Mouse (Mus musculus) midbrain, embryonic 16.5 days (tissue): ENCODE results near the gene B3galnt2. TPM values are rescaled to one million over a fixed set of nuclear protein-coding genes. Genes with fewer than 3 reads are reported as not detected.
"Not testable (repeated sequence)": the region's sequence is repeated elsewhere in the genome, so short reads cannot be mapped to it uniquely, and the experiment has no call there.

Experiments used
- ATAC-seq: fragments of 200-750 bp; cut with Nextera tagmentation; 2 replicates; pipeline ENCODE4 v1.8.0; 2017; ENCODE audit warnings: moderate TSS enrichment
- H3K27ac ChIP-seq: fragments of 300-500 bp; sonication (generic); 2 replicates; pipeline ENCODE4 v1.5.1; 2014; ENCODE audit warnings: mild to moderate bottlenecking, low read length, mixed read lengths
- H3K27me3 ChIP-seq: fragments of 300-500 bp; sonication (generic); 2 replicates; pipeline ENCODE4 v1.6.1; 2014; ENCODE audit warnings: low read depth, low read length, mixed read lengths; ENCODE audit not compliant: control insufficient read depth, insufficient read depth
- H3K36me3 ChIP-seq: fragments of 300-500 bp; sonication (generic); 2 replicates; pipeline ENCODE4 v1.6.1; 2014; ENCODE audit warnings: mild to moderate bottlenecking, low read length, moderate library complexity, mixed read lengths; ENCODE audit not compliant: control insufficient read depth, insufficient read depth
- H3K4me1 ChIP-seq: fragments of 300-500 bp; sonication (generic); 2 replicates; pipeline ENCODE4 v1.6.1; 2014; ENCODE audit warnings: mild to moderate bottlenecking, low read length, mixed read lengths; ENCODE audit not compliant: control insufficient read depth, insufficient read depth
- H3K4me2 ChIP-seq: fragments of 300-500 bp; sonication (generic); 2 replicates; pipeline ENCODE4 v1.6.1; 2014; ENCODE audit warnings: mild to moderate bottlenecking, low read length, mixed read lengths
- H3K4me3 ChIP-seq: fragments of 300-500 bp; sonication (generic); 2 replicates; pipeline ENCODE4 v1.5.1; 2014; ENCODE audit warnings: low read depth, mild to moderate bottlenecking, low read length, moderate library complexity, mixed read lengths
- H3K9ac ChIP-seq: fragments of 300-500 bp; sonication (generic); 2 replicates; pipeline ENCODE4 v1.6.1; 2014; ENCODE audit warnings: low read depth, low read length, mixed read lengths
- H3K9me3 ChIP-seq: fragments of 300-500 bp; sonication (generic); replicated peaks from 2 replicates; pipeline ENCODE4 v1.6.1; 2014; ENCODE audit warnings: mild to moderate bottlenecking, low read length, mixed read lengths; ENCODE audit not compliant: control insufficient read depth, poor library complexity, severe bottlenecking
- WGBS: fragments of 180-500 bp; shearing (Covaris S2); extraction: QIAGEN DNeasy Blood & Tissue Kit; methylation state at CpG from one replicate; pipeline ENCODE4 v1.1.7; 2014; 5-methylcytosine and 5-hydroxymethylcytosine counted together
- polyA plus RNA-seq: library from polyadenylated mRNA; unstranded; fragments of >200 nt; fragmentation: Nextera tagmentation; extraction: Ambion mirVana; gene quantifications from 2 replicates; pipeline ENCODE4 v1.2.1, GENCODE M21; 2015

Gene B3galnt2
- polyA plus RNA-seq, 1 experiment from 2014 or later = 18.6 TPM

GRCm38 (mm10) chr13:13965388-13965964 lies 11.2 kb downstream of the B3galnt2 start:
- Histone ChIP-seq H3K4me2 (no peak overlapping the region), H3K4me1 (no peaks in the 10 kb centered on the region), H3K36me3 (peaks cover 5% of the 10 kb centered on the region; the same call in 1 of the 2 replicates), H3K9ac (no peak overlapping the region), H3K4me3 (no peak overlapping the region), H3K9me3 (no peaks in the 10 kb centered on the region), H3K27ac (no peak overlapping the region), H3K27me3 (no peaks in the 10 kb centered on the region)
- ATAC-seq = no peak
- whole genome bisulfite sequencing = 70% methylated on average over 19 of the region's 19 CpGs

- WGBS = 93% methylated on average over 4 of the region's 4 CpGs
These were observed 11.9 kb downstream of the B3galnt2 start for GRCm38 (mm10) chr13:13966172-13966571.

DNA sequence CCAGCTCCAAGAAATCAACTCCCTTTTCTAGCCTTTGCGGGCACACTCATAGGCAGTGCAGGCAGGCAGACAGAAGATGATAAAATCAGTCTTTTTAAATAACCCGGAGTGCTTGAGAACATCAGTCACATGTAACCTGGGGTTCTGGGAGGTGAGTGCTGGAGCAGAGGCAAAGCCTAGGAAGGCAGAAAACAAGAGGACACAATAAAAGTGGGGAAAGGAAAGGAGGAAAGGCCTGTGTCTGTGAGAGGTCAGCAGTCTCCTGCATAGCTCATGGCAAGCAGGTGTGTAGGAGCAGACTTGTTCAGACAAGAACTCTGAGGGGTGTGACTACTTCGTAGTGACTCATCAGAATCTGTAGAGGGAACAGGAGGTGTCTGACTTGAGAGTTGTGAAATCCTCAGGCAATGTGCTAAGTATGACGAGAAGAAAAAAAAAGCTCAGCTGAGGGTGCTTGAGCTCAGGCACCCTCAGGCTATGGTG lies 14.4 kb downstream of the B3galnt2 start:
- Histone ChIP-seq H3K9ac (no peak overlapping the region), H3K4me2 (no peak overlapping the region), H3K9me3 (no peaks in the 10 kb centered on the region), H3K27me3 (no peaks in the 10 kb centered on the region), H3K27ac (no peak overlapping the region), H3K36me3 (peaks cover 5% of the 10 kb centered on the region; the same call in 1 of the 2 replicates), H3K4me3 (no peak overlapping the region), H3K4me1 (no peaks in the 10 kb centered on the region)
- ATAC-seq = no peak
- 90% methylated on average over 4 of the region's 4 CpGs for WGBS

More at GRCm38 (mm10) chr13:13966172-13966571, 11.9 kb downstream of the B3galnt2 start:
- Histone ChIP-seq H3K9me3 (no peaks in the 10 kb centered on the region), H3K27me3 (no peaks in the 10 kb centered on the region), H3K36me3 (peaks cover 5% of the 10 kb centered on the region; the same call in 1 of the 2 replicates), H3K9ac (no peak overlapping the region), H3K4me2 (no peak overlapping the region), H3K27ac (no peak overlapping the region), H3K4me3 (no peak overlapping the region), H3K4me1 (no peaks in the 10 kb centered on the region)
- ATAC-seq = no peak

- Histone ChIP-seq H3K27ac (no peak overlapping the region), H3K4me2 (no peak overlapping the region), H3K4me3 (no peak overlapping the region), H3K27me3 (no peaks in the 10 kb centered on the region), H3K9me3 (no peaks in the 10 kb centered on the region), H3K9ac (no peak overlapping the region), H3K36me3 (peaks cover 5% of the 10 kb centered on the region; the same call in 1 of the 2 replicates), H3K4me1 (no peaks in the 10 kb centered on the region)
- WGBS = 94% methylated on average over 1 of the region's 1 CpGs
- ATAC-seq = no peak
These were observed 15.5 kb downstream of the B3galnt2 start for GRCm38 (mm10) chr13:13969796-13970195.

DNA sequence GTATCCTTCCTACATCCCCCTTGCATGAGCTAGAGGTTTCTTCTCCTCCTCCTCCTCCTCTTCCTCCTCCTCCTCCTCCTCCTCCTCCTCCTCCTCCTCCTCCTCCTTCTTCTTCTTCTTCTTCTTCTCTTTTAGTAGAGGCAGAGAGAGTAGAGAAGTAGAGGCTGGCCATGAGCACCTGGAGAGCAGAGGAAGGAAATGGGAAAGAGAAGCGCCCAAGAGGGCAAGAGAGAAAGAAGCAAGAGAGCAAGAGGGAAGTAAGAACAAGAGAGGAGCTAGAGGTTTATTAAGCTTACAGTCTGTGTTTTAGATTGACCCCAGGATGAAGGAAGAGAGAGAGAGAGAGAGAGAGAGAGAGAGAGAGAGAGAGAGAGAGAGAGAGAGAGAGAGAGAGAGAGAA lies 27.6 kb downstream of the B3galnt2 start:
- H3K9me3 ChIP-seq, ATAC-seq, H3K4me3 ChIP-seq, H3K27ac ChIP-seq, H3K27me3 ChIP-seq, H3K4me1 ChIP-seq, H3K36me3 ChIP-seq, H3K9ac ChIP-seq, H3K4me2 ChIP-seq: not testable (repeated sequence)
- 100% methylated on average over 1 of the region's 1 CpGs for WGBS

DNA sequence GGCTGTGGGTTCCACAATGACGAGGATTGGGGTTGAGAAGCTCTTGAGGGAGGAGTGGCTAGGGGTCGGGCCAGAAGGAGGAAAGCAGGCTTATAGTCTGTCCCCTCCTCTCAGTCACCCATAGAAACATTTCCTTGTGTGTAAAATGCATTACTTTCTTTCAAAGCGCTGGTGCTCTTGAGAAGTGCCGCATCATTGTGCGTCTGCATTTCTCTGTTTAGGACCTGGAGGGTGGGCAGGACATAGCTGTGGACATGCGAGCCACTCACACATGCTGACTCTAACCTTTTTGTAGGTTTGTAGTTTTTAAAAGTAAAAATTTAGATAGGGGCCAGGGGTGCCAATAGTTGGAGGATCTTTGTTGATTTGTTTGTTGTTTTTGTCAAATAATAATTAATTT lies 29.3 kb downstream of the B3galnt2 start:
- no peaks in the 10 kb centered on the region for H3K27me3 ChIP-seq
- H3K9ac ChIP-seq = no peak overlapping the region
- no peak for ATAC-seq
- no peaks in the 10 kb centered on the region for H3K4me1 ChIP-seq
- H3K9me3 ChIP-seq = no peaks in the 10 kb centered on the region
- 87% methylated on average over 6 of the region's 6 CpGs for WGBS
- H3K4me3 ChIP-seq = no peak overlapping the region
- H3K36me3 ChIP-seq = 0 out of 2 replicates have a peak, but pooled peaks cover 4% of the 10 kb centered on the region
- no peak overlapping the region for H3K27ac ChIP-seq
- no peak overlapping the region for H3K4me2 ChIP-seq

DNA sequence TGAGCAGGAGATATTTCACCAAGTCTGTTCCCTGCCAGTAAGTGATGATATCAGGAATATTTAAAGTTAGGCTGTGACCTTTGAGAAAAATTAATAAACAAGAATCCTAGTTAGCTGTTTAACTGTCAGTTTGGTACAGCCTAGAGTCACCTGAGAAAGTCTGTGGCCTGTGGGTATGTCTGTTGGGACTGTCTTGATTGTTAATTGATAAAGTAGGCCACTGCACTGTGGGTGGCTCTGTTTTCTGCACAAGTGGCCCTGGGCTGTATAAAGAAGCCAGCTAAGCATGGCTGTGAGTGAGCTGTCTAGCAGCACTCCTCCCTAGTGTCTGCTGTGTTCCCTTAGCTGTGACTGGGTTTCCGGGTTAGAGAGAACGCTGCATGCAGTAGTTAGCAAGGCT lies 34.9 kb downstream of the B3galnt2 start:
- Histone ChIP-seq H3K9me3 (no peaks in the 10 kb centered on the region), H3K27ac (no peak overlapping the region), H3K4me3 (no peak overlapping the region), H3K9ac (no peak overlapping the region), H3K27me3 (no peaks in the 10 kb centered on the region), H3K36me3 (peaks cover 11% of the 10 kb centered on the region), H3K4me1 (no peaks in the 10 kb centered on the region), H3K4me2 (no peak overlapping the region)
- ATAC-seq = no peak
- 90% methylated on average over 2 of the region's 2 CpGs for WGBS

DNA sequence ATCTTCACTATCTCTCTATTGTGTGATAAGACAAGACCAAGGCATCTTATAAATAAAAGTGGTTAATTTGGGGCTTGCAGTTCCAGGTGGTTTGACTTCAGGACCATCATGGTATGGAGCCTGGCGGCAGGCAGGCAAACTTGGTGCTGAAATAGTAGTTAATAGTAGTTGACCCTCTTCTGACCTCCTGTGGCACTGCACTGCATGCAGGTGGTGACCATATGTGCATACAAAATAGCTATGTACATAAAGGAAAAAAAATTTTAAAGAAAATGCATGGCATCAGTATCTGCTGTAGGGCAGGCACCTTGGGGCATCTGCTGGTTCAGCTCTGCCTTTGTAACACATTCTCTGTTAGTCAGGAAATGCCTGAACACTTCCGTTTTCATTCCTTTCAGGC lies 36.1 kb downstream of the B3galnt2 start:
- Histone ChIP-seq H3K27me3 (no peaks in the 10 kb centered on the region), H3K4me1 (no peaks in the 10 kb centered on the region), H3K9me3 (no peaks in the 10 kb centered on the region), H3K4me3 (no peak overlapping the region), H3K9ac (no peak overlapping the region), H3K27ac (no peak overlapping the region), H3K4me2 (no peak overlapping the region), H3K36me3 (peaks cover 19% of the 10 kb centered on the region)
- no peak for ATAC-seq
- WGBS = 76% methylated on average over 2 of the region's 2 CpGs

- H3K4me2 ChIP-seq = no peak overlapping the region
- no peaks in the 10 kb centered on the region for H3K4me1 ChIP-seq
- no peak overlapping the region for H3K9ac ChIP-seq
- H3K27me3 ChIP-seq = no peaks in the 10 kb centered on the region
- no peak for ATAC-seq
- H3K9me3 ChIP-seq = no peaks in the 10 kb centered on the region
- H3K4me3 ChIP-seq = no peak overlapping the region
- H3K27ac ChIP-seq = no peak overlapping the region
- WGBS = 77% methylated on average over 3 of the region's 3 CpGs
- H3K36me3 ChIP-seq = peaks cover 24% of the 10 kb centered on the region
These were observed 38.8 kb downstream of the B3galnt2 start for GRCm38 (mm10) chr13:13993041-13993440.
